Mouse (Mus musculus): ENCODE results near the gene Ms4a7.

DNA sequence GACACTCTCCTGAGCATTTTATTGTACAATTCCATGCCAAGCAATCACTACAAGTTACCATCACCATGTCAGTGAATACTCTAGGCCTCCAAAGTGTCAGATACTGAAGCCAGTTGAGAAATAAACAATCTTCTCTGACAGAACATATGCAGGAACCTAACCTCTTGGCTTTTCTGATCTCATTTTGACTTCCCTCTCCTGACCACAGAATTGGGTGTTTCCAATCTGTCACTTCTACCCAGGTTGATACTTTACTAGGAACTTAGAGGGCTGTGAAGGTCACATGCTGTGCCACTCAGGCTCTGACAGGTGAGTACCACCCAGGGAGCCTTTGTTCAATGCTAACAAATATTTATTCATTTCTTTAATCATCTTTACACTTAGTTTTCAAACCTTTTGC lies 26.1 kb upstream of the Ms4a7 start:
- TF ChIP-seq POLR2A (IDR thresholded peaks at IDR 0.05; ENCODE audit: borderline replicate concordance, low read depth, low read length) (no peak), CTCF (IDR thresholded peaks at IDR 0.05; ENCODE audit: low read depth, low read length) (no peak)

Measured in bone marrow macrophage, adult 2 months (primary cell).